8 mouse cellular contexts compared by ENCODE assay signal in the genomic region with DNA sequence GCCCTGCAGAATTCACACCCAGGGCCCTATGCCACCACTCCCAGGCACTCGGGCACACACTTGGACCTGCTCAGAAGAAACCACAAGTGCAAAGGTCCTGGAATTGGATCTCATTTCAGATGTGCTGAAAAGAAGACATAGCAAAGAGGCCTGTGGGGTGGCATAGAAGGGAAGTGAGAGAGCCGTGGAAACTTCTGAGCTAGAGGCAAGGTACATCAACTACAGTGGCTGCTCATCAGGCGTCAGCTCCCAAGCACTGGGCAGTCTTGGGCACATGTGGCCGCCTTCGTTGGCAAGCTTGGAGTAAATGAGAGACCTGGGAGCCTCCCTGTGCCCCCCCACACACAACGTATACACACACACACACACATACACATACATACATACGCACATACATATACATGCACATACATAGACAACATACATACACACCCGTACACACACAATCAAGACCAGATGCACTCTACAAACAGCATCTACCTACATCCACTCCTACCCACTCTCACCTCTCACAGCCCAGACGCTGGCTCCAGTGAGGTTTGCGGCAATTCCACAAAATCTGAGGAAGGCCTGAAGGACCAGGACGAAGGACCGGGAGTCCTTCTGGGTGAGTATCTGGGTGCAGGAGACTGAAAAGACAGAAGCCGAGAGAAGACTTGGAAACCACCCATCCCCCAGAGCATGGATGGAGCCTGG. TPM values are rescaled to one million over a fixed set of nuclear protein-coding genes. Genes with fewer than 3 reads are reported as not detected.
A peak's percentile ranks its signal among the peaks of the same experiment; 100 is the strongest.
DNase-seq lines count a peak whose midpoint lies in the region; ATAC-seq and TF ChIP-seq lines count a peak whose summit lies in the region.

A gene (minus strand): TSS at position 631 of the 696 bp plus-strand sequence.

- TF ChIP-seq POLR2A in heart, adult 2 months (IDR thresholded peaks at IDR 0.05; ENCODE audit: insufficient read depth, low read depth, low read length): no peak
- TF ChIP-seq POLR2A in thymus, adult 2 months (IDR thresholded peaks at IDR 0.05; ENCODE audit: control insufficient read depth, extremely low read depth, insufficient read depth, low read length, poor library complexity): no peak
- TF ChIP-seq POLR2A in limb, embryonic 14.5 days (IDR thresholded peaks at IDR 0.05; ENCODE audit: borderline replicate concordance, extremely low read depth, insufficient read depth, insufficient read length): no peak

- H3K36me3 ChIP-seq in heart, adult 2 months (ENCODE audit: control insufficient read depth, insufficient read depth, low read length): no peaks in the 10 kb centered on the region
- no peaks in the 10 kb centered on the region for H3K36me3 ChIP-seq in thymus, adult 2 months (ENCODE audit: control insufficient read depth, insufficient read depth, low read length)
- no peaks in the 10 kb centered on the region for H3K36me3 ChIP-seq in limb, embryonic 14.5 days (ENCODE audit: control insufficient read depth, insufficient read depth, low read length)
- no peaks in the 10 kb centered on the region for H3K36me3 ChIP-seq in stomach, embryonic 16.5 days (ENCODE audit: control insufficient read depth, insufficient read depth, low read length)

- H3K4me1 ChIP-seq in heart, adult 2 months (ENCODE audit: control insufficient read depth, insufficient read depth, low read length): peaks cover 1% of the 10 kb centered on the region; the same call in 1 of the 2 replicates
- peaks cover 7% of the 10 kb centered on the region for H3K4me1 ChIP-seq in thymus, adult 2 months (replicated peaks; ENCODE audit: control insufficient read depth, insufficient read depth, low read length)
- H3K4me1 ChIP-seq in limb, embryonic 14.5 days (ENCODE audit: control insufficient read depth, insufficient read depth, low read length): no peaks in the 10 kb centered on the region
- H3K4me1 ChIP-seq in stomach, embryonic 16.5 days (ENCODE audit: control insufficient read depth, insufficient read depth, low read length): peaks cover 4% of the 10 kb centered on the region

- no peaks in the 10 kb centered on the region for H3K9me3 ChIP-seq in limb, embryonic 14.5 days (ENCODE audit: control insufficient read depth, low read length)
- no peaks in the 10 kb centered on the region for H3K9me3 ChIP-seq in stomach, embryonic 16.5 days (replicated peaks; ENCODE audit: control insufficient read depth, low read length)

- peak within 1 kb of the TSS; percentile 97 for H3K27ac ChIP-seq in heart, adult 2 months
- H3K27ac ChIP-seq in thymus, adult 2 months (ENCODE audit: control insufficient read depth, insufficient read depth, low read length): peak within 1 kb of the TSS; percentile 57
- peak within 1 kb of the TSS; percentile 88 for H3K27ac ChIP-seq in limb, embryonic 14.5 days (replicated peaks; ENCODE audit: low read depth, low read length)
- peak within 1 kb of the TSS; percentile 95 for H3K27ac ChIP-seq in stomach, embryonic 16.5 days (ENCODE audit: low read length)

- H3K4me2 ChIP-seq in limb, embryonic 14.5 days (replicated peaks; ENCODE audit: low read depth, low read length, severe bottlenecking): peak within 1 kb of the TSS; percentile 84
- peak within 1 kb of the TSS; percentile 80 for H3K4me2 ChIP-seq in stomach, embryonic 16.5 days (ENCODE audit: low read depth, low read length)

- H3K4me3 ChIP-seq in heart, adult 2 months: peak within 1 kb of the TSS; percentile 59
- H3K4me3 ChIP-seq in thymus, adult 2 months (ENCODE audit: control insufficient read depth, insufficient read depth, low read length): peak within 1 kb of the TSS; percentile 28
- H3K4me3 ChIP-seq in limb, embryonic 14.5 days (replicated peaks; ENCODE audit: low read length): peak within 1 kb of the TSS; percentile 45
- H3K4me3 ChIP-seq in stomach, embryonic 16.5 days (replicated peaks; ENCODE audit: low read length): peak within 1 kb of the TSS; percentile 52

- peak within 1 kb of the TSS; percentile 73 for H3K9ac ChIP-seq in heart, adult 2 months (ENCODE audit: low read depth, low read length)
- peak within 1 kb of the TSS; percentile 64 for H3K9ac ChIP-seq in limb, embryonic 14.5 days (ENCODE audit: low read depth, low read length, severe bottlenecking)
- H3K9ac ChIP-seq in stomach, embryonic 16.5 days (ENCODE audit: low read length): peak within 1 kb of the TSS; percentile 87

- TF ChIP-seq EP300 in heart, adult 2 months (IDR thresholded peaks at IDR 0.05; ENCODE audit: insufficient read depth, low read depth, low read length): no peak

- no peak for ATAC-seq in limb, embryonic 14.5 days (ENCODE audit: low FRiP score, low read depth)
- ATAC-seq in stomach, embryonic 16.5 days (ENCODE audit: insufficient read depth, low FRiP score): no peak

- intact Hi-C loops in heart, adult 2 months (cut with DNase I): loop anchor here (1.0 kb wide), 2 partner anchors 8 to 19 kb away; a partner anchor contains a TSS

- DNase-seq in heart, adult 2 months: no peak
- no peak for DNase-seq in heart, adult 8-10 months (ENCODE audit: low spot score)
- DNase-seq in thymus, adult 2 months: no peak
- no peak for DNase-seq in thymus, postnatal 4 days
- DNase-seq in limb, embryonic 14.5 days (ENCODE audit: low spot score): no peak
- DNase-seq in gastrocnemius, postnatal 25 days: no peak
- no peak for DNase-seq in layer of hippocampus, adult 11-12 months (ENCODE audit: low spot score)

- H3K27me3 ChIP-seq in heart, adult 2 months (ENCODE audit: control insufficient read depth, insufficient read depth, low read length): no peaks in the 10 kb centered on the region
- no peaks in the 10 kb centered on the region for H3K27me3 ChIP-seq in thymus, adult 2 months (ENCODE audit: control insufficient read depth, insufficient read depth, low read length)
- no peaks in the 10 kb centered on the region for H3K27me3 ChIP-seq in limb, embryonic 14.5 days (ENCODE audit: control insufficient read depth, insufficient read depth, low read length)
- no peaks in the 10 kb centered on the region for H3K27me3 ChIP-seq in stomach, embryonic 16.5 days (ENCODE audit: control insufficient read depth, insufficient read depth, low read length)

- TF ChIP-seq CTCF in heart, adult 2 months (IDR thresholded peaks at IDR 0.05): no peak
- no peak for TF ChIP-seq CTCF in thymus, adult 2 months (IDR thresholded peaks at IDR 0.05; ENCODE audit: borderline replicate concordance, control insufficient read depth, extremely low read depth, insufficient read depth, low read length, poor library complexity)

- WGBS in heart, adult 2 months: 87% methylated on average over 13 of the region's 13 CpGs
- 98% methylated on average over 13 of the region's 13 CpGs for WGBS in thymus, adult 2 months
- 95% methylated on average over 12 of the region's 13 CpGs for WGBS in limb, embryonic 14.5 days
- WGBS in stomach, embryonic 16.5 days: 73% methylated on average over 13 of the region's 13 CpGs

- H3K79me2 ChIP-seq in heart, adult 2 months (replicated peaks; ENCODE audit: control insufficient read depth, insufficient read depth, low read length): no peaks in the 10 kb centered on the region

RNA-seq across cellular contexts. Expression of the gene that starts here (rescaled TPM):
- 1 to 10 TPM; 3.9 to 4.0 TPM for total RNA-seq in heart, adult 2 months (2021)
- polyA plus RNA-seq in heart, adult 2 months (2012; rRNA removed): 4.0 and 5.4 TPM in 2 replicates
- 1 to 10 TPM; 3.7 to 5.7 (median 4.8) TPM for total RNA-seq in heart, adult 8-10 months (2022)
- 8.7 and 8.8 TPM in 2 replicates for polyA plus RNA-seq in thymus, adult 2 months (2012; rRNA removed)
- 3.1 and 4.0 TPM in 2 replicates for polyA plus RNA-seq in limb, embryonic 14.5 days (2012; rRNA removed)
- 2.4 and 4.3 TPM in 2 replicates for polyA plus RNA-seq in limb, embryonic 14.5 days (2014; fragmentation: Nextera tagmentation; extraction: Ambion mirVana)
- 8.2 and 9.1 TPM in 2 replicates for polyA plus RNA-seq in stomach, embryonic 16.5 days (2015; fragmentation: Nextera tagmentation; extraction: Ambion mirVana)
- total RNA-seq in gastrocnemius, postnatal 25 days (2021): 1 to 10 TPM; 4.1 to 4.6 TPM
